Mouse (Mus musculus) heart, embryonic 11.5 days (tissue): ENCODE data around the gene Rec114. TPM values are rescaled to one million over a fixed set of nuclear protein-coding genes. Genes with fewer than 3 reads are reported as not detected.
A peak's percentile ranks its signal among the peaks of the same experiment; 100 is the strongest.

Experiments
- ATAC-seq: fragments of 200-750 bp; cut with Nextera tagmentation; replicated peaks from 2 replicates; pipeline ENCODE4 v1.8.0; 2017; ENCODE audit warnings: moderate library complexity; ENCODE audit not compliant: insufficient number of reproducible peaks, low FRiP score, low TSS enrichment
- H3K27ac ChIP-seq: fragments of 300-500 bp; sonication (generic); 2 replicates; pipeline ENCODE4 v1.5.1; 2014; ENCODE audit warnings: mild to moderate bottlenecking, low read depth, low read length
- H3K27me3 ChIP-seq: fragments of 300-500 bp; sonication (generic); 2 replicates; pipeline ENCODE4 v1.6.1; 2014; ENCODE audit warnings: mild to moderate bottlenecking, low read length, mixed read lengths; ENCODE audit not compliant: control insufficient read depth, insufficient read depth
- H3K36me3 ChIP-seq: fragments of 300-500 bp; sonication (generic); 2 replicates; pipeline ENCODE4 v1.6.1; 2014; ENCODE audit warnings: mild to moderate bottlenecking, low read length, moderate library complexity, mixed read lengths; ENCODE audit not compliant: control insufficient read depth, insufficient read depth
- H3K4me1 ChIP-seq: fragments of 300-500 bp; sonication (generic); 2 replicates; pipeline ENCODE4 v1.6.1; 2014; ENCODE audit warnings: low read length; ENCODE audit not compliant: control insufficient read depth, insufficient read depth
- H3K4me2 ChIP-seq: fragments of 300-500 bp; sonication (generic); 2 replicates; pipeline ENCODE4 v1.6.1; 2014; ENCODE audit warnings: mild to moderate bottlenecking, moderate library complexity
- H3K4me3 ChIP-seq: fragments of 300-500 bp; sonication (generic); 2 replicates; pipeline ENCODE4 v1.5.1; 2014; ENCODE audit warnings: low read depth, low read length
- H3K9ac ChIP-seq: fragments of 300-500 bp; sonication (generic); 2 replicates; pipeline ENCODE4 v1.6.1; 2014; ENCODE audit warnings: mild to moderate bottlenecking, low read depth, low read length, moderate library complexity
- H3K9me3 ChIP-seq: fragments of 300-500 bp; sonication (generic); replicated peaks from 2 replicates; pipeline ENCODE4 v1.6.1; 2016; ENCODE audit warnings: low read length; ENCODE audit not compliant: control insufficient read depth
- WGBS: fragments of 180-500 bp; shearing (Covaris S2); extraction: QIAGEN DNeasy Blood & Tissue Kit; methylation state at CpG from one replicate; pipeline ENCODE4 v1.1.7; 2014; ENCODE audit not compliant: insufficient replicate concordance; 5-methylcytosine and 5-hydroxymethylcytosine counted together
- polyA plus RNA-seq: library from polyadenylated mRNA; unstranded; fragments of >200 nt; fragmentation: Nextera tagmentation; extraction: Ambion mirVana; gene quantifications from 2 replicates; pipeline ENCODE4 v1.2.1, GENCODE M21; 2014

The Rec114 gene
- polyA plus RNA-seq, 1 experiment from 2014 or later, result 15.5 TPM

DNA sequence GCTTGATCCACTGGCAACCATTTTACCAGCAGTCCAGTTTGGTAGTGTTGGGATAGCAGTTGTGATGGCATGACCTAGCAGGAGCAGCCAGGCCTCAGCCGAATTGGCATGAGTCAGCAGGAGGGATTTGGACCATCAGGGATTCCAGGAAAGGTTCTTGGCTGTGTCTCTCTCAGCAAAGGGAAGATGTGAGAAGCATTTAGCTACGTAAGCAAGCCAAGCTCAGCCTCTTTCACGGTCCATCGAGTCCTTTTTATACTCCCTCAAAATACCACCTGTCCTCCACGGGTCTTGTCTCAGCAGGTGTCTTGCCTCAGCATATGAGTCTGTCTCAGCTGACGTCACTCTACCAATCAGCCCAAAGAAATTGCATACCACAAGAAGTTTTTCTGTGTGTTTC is 60.4 kb downstream of the Rec114 start:
- Histone ChIP-seq H3K4me2 (no peak overlapping the region), H3K36me3 (no peaks in the 10 kb centered on the region), H3K9ac (no peak overlapping the region), H3K4me1 (no peaks in the 10 kb centered on the region), H3K9me3 (no peaks in the 10 kb centered on the region), H3K27ac (no peak overlapping the region), H3K4me3 (no peak overlapping the region), H3K27me3 (no peaks in the 10 kb centered on the region)
- no peak for ATAC-seq
- WGBS, result 60% methylated on average over 6 of the region's 6 CpGs

GRCm38 (mm10) chr9:58682106-58682505 is 61.7 kb downstream of the Rec114 start:
- Histone ChIP-seq H3K4me2 (no peak overlapping the region), H3K4me1 (no peaks in the 10 kb centered on the region), H3K27ac (no peak overlapping the region), H3K4me3 (no peak overlapping the region), H3K9me3 (no peaks in the 10 kb centered on the region), H3K9ac (no peak overlapping the region), H3K36me3 (no peaks in the 10 kb centered on the region), H3K27me3 (no peaks in the 10 kb centered on the region)
- 64% methylated on average over 6 of the region's 6 CpGs for WGBS
- ATAC-seq, result no peak

- H3K36me3 ChIP-seq, result no peaks in the 10 kb centered on the region
- no peak overlapping the region for H3K4me2 ChIP-seq
- no peaks in the 10 kb centered on the region for H3K27me3 ChIP-seq
- H3K9ac ChIP-seq, result no peak overlapping the region
- no peaks in the 10 kb centered on the region for H3K9me3 ChIP-seq
- no peaks in the 10 kb centered on the region for H3K4me1 ChIP-seq
- ATAC-seq, result no peak
- WGBS, result 55% methylated on average over 2 of the region's 2 CpGs
- no peak overlapping the region for H3K27ac ChIP-seq
- H3K4me3 ChIP-seq, result no peak overlapping the region
These were observed 62.4 kb downstream of the Rec114 start for GRCm38 (mm10) chr9:58681411-58681810.

DNA sequence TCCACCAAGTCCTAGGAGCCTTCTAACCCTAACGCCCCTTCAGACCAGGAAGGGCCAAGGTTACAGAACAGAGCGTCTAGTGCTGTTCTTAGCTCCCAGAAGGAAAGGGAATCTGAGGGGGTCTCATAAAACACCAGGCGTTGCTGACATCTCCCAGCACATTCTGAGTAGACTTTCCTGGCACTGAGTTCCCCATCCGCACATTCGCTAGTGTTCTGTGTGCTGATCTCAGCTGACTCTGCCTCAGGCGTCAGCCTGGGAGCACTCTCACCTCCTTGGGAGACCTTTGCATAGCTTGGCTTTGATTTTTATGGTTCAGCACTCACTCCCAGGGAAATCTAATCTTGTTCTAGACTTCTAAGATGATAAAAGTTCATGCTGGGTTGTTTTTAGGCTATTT is 68.4 kb downstream of the Rec114 start:
- Histone ChIP-seq H3K4me3 (no peak overlapping the region), H3K4me2 (no peak overlapping the region), H3K9me3 (no peaks in the 10 kb centered on the region), H3K4me1 (0 out of 2 replicates have a peak, but pooled peaks cover 8% of the 10 kb centered on the region), H3K27ac (no peak overlapping the region), H3K36me3 (no peaks in the 10 kb centered on the region), H3K9ac (no peak overlapping the region), H3K27me3 (no peaks in the 10 kb centered on the region)
- 40% methylated on average over 6 of the region's 6 CpGs for WGBS
- no peak for ATAC-seq

DNA sequence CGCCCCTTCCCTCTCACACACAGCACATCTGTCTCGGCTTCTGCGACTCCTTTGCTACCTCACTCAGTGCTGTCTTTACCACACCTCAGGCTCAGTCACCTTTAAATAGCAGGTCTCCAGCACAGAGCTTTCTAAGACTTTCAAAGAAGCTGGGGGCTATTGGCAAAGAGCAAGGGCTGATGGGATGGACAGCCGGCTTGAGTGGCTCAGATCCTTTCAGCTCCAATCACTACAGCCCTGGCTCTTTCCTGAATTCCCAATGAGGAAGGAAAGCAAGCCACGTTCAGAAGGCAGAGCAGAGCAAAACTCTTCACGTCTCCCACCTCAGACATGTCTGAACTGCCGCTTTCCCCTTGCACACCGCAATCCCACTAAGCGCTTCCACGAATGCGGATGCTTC is 69.0 kb downstream of the Rec114 start:
- H3K4me2 ChIP-seq, result no peak overlapping the region
- 0 out of 2 replicates have a peak, but pooled peaks cover 8% of the 10 kb centered on the region for H3K4me1 ChIP-seq
- 73% methylated on average over 11 of the region's 11 CpGs for WGBS
- ATAC-seq, result no peak
- H3K36me3 ChIP-seq, result no peaks in the 10 kb centered on the region
- H3K9me3 ChIP-seq, result no peaks in the 10 kb centered on the region
- no peak overlapping the region for H3K9ac ChIP-seq
- H3K27me3 ChIP-seq, result no peaks in the 10 kb centered on the region
- no peak overlapping the region for H3K4me3 ChIP-seq
- no peak overlapping the region for H3K27ac ChIP-seq

- no peak overlapping the region for H3K27ac ChIP-seq
These were observed 71.3 kb downstream of the Rec114 start for GRCm38 (mm10) chr9:58672474-58672873.

GRCm38 (mm10) chr9:58669819-58670218 is 73.9 kb downstream of the Rec114 start:
- Histone ChIP-seq H3K27me3 (no peaks in the 10 kb centered on the region), H3K27ac (no peak overlapping the region), H3K4me3 (no peak overlapping the region), H3K9me3 (no peaks in the 10 kb centered on the region), H3K9ac (no peak overlapping the region), H3K4me2 (no peak overlapping the region), H3K4me1 (peaks cover 14% of the 10 kb centered on the region), H3K36me3 (no peaks in the 10 kb centered on the region)
- no peak for ATAC-seq
- 81% methylated on average over 6 of the region's 6 CpGs for WGBS

More at GRCm38 (mm10) chr9:58672474-58672873, 71.3 kb downstream of the Rec114 start:
- no peaks in the 10 kb centered on the region for H3K36me3 ChIP-seq
- H3K27me3 ChIP-seq, result no peaks in the 10 kb centered on the region
- H3K4me3 ChIP-seq, result no peak overlapping the region
- no peak overlapping the region for H3K9ac ChIP-seq
- H3K4me2 ChIP-seq, result no peak overlapping the region
- no peak for ATAC-seq
- 28% methylated on average over 4 of the region's 4 CpGs for WGBS
- H3K9me3 ChIP-seq, result no peaks in the 10 kb centered on the region
- H3K4me1 ChIP-seq, result peaks cover 17% of the 10 kb centered on the region

DNA sequence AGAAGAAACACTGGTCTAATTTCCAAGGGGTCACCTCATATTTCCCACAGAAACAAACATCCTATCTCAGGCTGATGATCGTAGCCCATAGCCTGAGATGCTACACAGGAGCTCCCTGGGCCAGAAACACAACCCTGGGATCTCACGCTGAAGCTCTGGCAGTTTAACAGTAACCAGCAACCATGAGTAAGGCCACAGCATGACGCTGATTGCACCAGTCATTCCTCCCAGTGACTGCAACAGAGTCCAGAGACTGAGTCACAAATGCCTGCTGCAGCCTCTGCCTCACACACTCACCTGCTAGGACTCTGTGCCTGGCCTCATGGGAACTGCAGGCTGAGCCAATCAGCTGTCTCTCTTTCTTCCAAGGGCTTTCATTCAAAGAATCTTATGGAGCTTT is 74.7 kb downstream of the Rec114 start:
- Histone ChIP-seq H3K27ac (peak overlapping the region; percentile 42; the same call in 1 of the 2 replicates), H3K36me3 (no peaks in the 10 kb centered on the region; the same call in 1 of the 2 replicates), H3K27me3 (no peaks in the 10 kb centered on the region), H3K9me3 (no peaks in the 10 kb centered on the region), H3K9ac (no peak overlapping the region), H3K4me3 (no peak overlapping the region), H3K4me1 (peaks cover 14% of the 10 kb centered on the region), H3K4me2 (no peak overlapping the region)
- ATAC-seq, result no peak
- WGBS, result 55% methylated on average over 3 of the region's 3 CpGs

DNA sequence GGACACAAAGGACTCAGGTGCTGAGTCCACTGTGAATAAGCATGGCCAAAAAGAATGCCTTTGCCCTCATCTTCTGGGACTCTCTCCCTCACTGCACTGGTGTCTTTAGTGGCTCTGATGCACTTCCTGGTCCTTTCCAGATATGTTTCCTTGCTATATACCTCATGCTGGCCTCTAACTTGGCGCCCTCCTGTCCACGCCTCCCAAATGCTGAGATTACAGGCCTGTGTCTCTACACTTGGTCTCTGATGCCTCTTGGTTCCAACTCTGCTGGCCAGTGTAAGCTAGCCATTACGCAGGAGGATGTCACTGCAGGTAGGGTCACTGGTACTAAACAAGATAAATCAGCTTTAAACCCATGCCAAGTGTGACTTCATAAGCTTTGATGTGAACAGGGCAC is 75.6 kb downstream of the Rec114 start:
- Histone ChIP-seq H3K27me3 (no peaks in the 10 kb centered on the region), H3K9me3 (no peaks in the 10 kb centered on the region), H3K9ac (no peak overlapping the region), H3K27ac (0 out of 2 replicates have a peak overlapping the region, but pooled peaks have one; percentile 15), H3K4me2 (no peak overlapping the region), H3K4me3 (no peak overlapping the region), H3K4me1 (peaks cover 14% of the 10 kb centered on the region), H3K36me3 (no peaks in the 10 kb centered on the region; the same call in 1 of the 2 replicates)
- WGBS, result 80% methylated on average over 3 of the region's 3 CpGs
- 0 out of 2 replicates have a peak, but pooled peaks have one; percentile 22 for ATAC-seq
